Mouse (Mus musculus): ENCODE measurements around the gene Capg.

GRCm38 (mm10) chr6:72549041-72549580, 4.9 kb downstream of the Capg start:
- TF ChIP-seq TCF12 (IDR thresholded peaks at IDR 0.05; ENCODE audit: insufficient read depth, poor library complexity, severe bottlenecking) = no peak
- TF ChIP-seq POLR2AphosphoS2 (IDR thresholded peaks at IDR 0.05; ENCODE audit: insufficient read length, low read depth) = peak; percentile 47
- TF ChIP-seq POLR2A (IDR thresholded peaks at IDR 0.05; ENCODE audit: insufficient read length, low read depth) = peak; percentile 57
- TF ChIP-seq REST (IDR thresholded peaks at IDR 0.05; ENCODE audit: insufficient read depth, insufficient read length) = no peak
- TF ChIP-seq MYOD1 (IDR thresholded peaks at IDR 0.05; ENCODE audit: control insufficient read depth in 1 of 3, insufficient read length in 2 of 3, low read depth in 2 of 3) = peak in 1 of 3 experiments; percentile 34

Data from myocyte (in vitro differentiated cells).